Mouse (Mus musculus): Measurements from ENCODE around the gene Hhat.
A peak's percentile ranks its signal among the peaks of the same experiment; 100 is the strongest.

Hhat gene

DNA sequence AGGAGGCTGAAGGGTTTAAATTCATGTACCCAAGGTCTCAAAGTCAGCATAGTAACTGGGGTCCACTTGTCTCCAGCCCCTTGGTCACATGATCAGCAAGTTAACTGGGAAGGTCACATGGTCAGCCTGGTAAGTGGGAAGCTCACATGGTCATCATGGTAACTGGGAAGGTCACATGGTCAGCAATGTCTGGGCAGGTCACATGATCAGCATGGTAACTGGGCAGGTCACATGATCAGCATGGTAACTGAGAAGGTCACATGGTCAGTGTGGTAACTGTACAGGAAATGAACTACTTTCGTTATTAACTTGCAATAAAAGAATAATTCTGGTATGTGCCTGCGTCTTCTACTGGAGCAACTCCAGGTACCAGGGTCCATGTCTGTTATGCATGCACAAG, 29.1 kb downstream of the Hhat start:
- DNase-seq, result no peak

- peak; percentile 9 for DNase-seq
These were observed 34.5 kb downstream of the Hhat start for GRCm38 (mm10) chr1:192736524-192736923.

GRCm38 (mm10) chr1:192736002-192736426, 35.0 kb downstream of the Hhat start:
- DNase-seq, result peak; percentile 58

- peak; percentile 34 for DNase-seq
These were observed 40.5 kb downstream of the Hhat start for GRCm38 (mm10) chr1:192730517-192730916.

DNA sequence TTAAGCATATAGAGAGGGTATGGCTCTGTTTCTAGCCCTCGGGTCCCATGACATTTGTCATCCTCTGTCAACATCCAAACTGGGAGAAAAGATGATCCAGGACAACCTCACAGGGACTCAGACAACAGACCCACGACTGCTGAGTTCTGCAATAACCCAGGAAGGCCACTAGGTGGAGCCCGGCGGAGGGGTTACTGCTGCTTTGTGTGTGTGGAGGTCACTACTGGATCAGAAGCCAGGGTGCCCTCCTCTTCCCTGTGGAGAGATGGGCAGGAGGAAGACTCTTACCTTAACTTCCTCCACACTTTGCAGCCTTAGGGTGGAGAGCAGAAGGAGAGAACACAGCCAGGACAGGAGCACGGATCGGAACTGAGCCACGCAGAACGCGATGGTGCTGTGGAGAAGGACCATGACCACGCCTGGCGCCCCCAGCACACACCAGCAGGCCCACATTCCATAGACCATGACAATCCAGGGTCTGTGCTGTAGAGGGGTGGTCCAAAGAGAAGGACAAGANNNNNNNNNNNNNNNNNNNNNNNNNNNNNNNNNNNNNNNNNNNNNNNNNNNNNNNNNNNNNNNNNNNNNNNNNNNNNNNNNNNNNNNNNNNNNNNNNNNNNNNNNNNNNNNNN, 43.9 kb downstream of the Hhat start:
- DNase-seq, result peak; percentile 44

DNA sequence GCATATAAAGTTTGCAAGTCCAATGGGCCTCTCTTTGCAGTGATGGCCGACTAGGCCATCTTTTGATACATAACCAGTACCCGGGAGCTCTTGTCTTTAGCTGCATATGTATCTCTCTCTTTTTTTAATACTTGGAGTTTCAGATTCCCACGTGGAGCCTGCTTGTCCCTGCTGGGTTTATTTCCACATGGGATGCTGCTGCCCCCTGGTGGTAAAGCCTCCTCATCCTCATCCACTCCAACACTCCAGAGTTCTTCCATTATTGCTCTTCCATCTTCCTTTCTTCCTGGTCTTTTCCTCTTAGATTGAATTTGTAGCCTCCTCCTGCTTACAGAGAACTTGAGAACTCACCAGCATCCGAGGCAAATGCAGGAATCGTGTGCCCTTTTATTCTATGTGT, 48.9 kb downstream of the Hhat start:
- peak; percentile 53 for DNase-seq

- DNase-seq, result no peak
These were observed 50.9 kb downstream of the Hhat start for GRCm38 (mm10) chr1:192720156-192720555.

- peak; percentile 64 for DNase-seq
These were observed 59.2 kb downstream of the Hhat start for GRCm38 (mm10) chr1:192711779-192712348.

- DNase-seq, result peak; percentile 26
These were observed 70.5 kb downstream of the Hhat start for GRCm38 (mm10) chr1:192700339-192701073.

DNA sequence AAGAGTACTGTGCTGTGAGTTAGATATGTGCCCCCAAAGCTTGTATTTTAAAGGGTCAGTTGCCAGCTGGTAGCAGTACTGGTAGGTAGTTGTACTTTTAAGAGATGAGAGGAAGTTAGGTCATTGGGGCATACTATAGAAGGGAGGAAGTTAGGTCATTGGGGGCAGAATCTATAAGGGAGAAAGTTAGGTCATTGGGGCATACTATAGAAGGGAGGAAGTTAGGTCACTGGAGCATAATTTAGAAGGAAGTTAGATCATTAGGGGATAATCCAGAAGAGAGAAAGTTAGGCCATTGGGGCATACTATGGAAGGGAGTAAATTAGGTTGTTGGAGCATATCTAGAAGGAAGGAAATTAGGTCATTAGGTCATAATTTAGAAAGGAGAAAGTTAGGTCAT, 71.9 kb downstream of the Hhat start:
- DNase-seq, result no peak

GRCm38 (mm10) chr1:192696371-192696863, 74.6 kb downstream of the Hhat start:
- DNase-seq, result peak; percentile 16

DNA sequence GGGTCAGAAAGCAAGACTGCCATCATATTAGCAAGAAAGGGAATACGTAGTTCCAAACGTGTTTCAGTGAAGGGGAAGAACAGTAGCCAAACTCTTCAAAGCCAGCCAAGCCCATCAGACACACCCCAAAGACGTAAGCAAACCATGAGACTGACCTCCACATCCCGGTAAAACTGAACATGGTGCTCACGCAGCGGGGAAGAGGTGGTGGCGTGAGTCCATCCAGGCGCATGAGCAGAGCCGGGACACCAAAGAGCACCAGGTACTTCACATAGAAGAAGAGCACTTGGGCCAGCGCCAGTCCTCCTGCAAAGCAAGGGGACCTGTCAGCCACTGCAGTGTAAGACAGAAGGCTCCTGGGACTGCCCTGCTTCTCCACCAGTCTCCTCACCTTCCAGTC, 77.4 kb downstream of the Hhat start:
- no peak for DNase-seq

GRCm38 (mm10) chr1:192692982-192693381, 78.0 kb downstream of the Hhat start:
- no peak for DNase-seq

- no peak for DNase-seq
These were observed 88.6 kb downstream of the Hhat start for GRCm38 (mm10) chr1:192682219-192682951.

- no peak for DNase-seq
These were observed 93.8 kb downstream of the Hhat start for GRCm38 (mm10) chr1:192677236-192677635.

GRCm38 (mm10) chr1:192663608-192664007, 107.4 kb downstream of the Hhat start:
- no peak for DNase-seq

- no peak for DNase-seq
These were observed 107.9 kb downstream of the Hhat start for GRCm38 (mm10) chr1:192663092-192663491.

GRCm38 (mm10) chr1:192661612-192662011, 109.4 kb downstream of the Hhat start:
- no peak for DNase-seq

DNA sequence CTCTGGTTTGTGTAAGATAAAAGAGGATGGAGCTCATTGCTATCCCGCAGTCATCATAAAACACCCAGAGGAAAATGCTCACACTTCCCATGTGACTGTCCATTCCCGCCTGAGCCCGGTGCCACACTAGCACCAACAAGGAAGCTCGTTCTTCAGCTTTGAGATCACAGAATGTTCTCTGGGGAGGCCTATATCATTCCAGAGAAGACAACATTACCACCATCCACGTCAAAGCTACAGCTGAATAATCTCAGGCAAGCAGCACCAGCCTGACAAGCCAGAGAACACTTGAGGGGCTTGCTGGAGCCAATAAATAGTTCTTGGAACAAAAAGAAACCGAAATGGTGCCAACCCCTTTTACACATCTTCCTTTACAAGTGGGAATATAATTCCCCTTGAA, 113.6 kb downstream of the Hhat start:
- DNase-seq, result no peak

GRCm38 (mm10) chr1:192651981-192652605, 118.9 kb downstream of the Hhat start:
- no peak for DNase-seq

GRCm38 (mm10) chr1:192650586-192650985, 120.4 kb downstream of the Hhat start:
- DNase-seq, result no peak

DNA sequence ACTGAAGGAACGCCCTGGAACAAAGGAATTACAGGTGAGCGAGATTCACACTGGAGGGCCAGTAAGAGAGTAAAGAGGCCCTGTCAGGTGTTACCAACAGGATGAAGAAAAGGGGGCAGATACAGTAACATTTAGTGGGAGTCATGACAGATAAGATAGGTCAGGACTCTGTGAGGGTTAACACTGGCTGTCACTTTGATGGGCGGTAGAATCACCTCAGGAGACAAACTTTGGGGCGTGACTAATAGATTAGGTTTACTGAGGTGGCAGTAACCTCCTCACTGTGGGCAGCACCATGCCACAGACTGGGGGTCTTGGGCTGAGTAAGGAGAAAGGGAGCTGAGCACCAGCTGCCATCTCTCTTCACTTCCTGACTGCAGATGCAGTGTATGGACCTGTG, 121.0 kb downstream of the Hhat start:
- DNase-seq, result no peak

DNA sequence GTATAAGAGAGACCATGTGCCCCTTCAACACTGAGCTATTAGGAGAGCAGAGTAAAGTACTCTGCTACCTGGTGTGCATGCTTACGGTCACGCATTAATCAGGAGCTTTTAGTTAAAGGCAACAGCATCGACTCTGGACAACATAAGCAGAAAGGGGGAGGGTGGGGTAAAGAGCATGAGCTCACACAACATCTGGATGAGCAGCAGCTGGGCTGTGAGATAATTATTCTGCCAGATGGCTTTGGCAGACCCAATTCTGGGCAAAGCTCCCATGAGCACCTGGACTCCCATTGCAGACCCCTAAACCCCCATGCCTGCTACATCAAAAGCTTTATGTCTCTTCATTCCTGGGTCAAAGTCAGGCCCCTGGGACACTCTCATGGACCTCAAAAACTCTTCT, 121.8 kb downstream of the Hhat start:
- DNase-seq, result no peak

Data from kidney, postnatal 14 days (tissue).